In the genomic region with DNA sequence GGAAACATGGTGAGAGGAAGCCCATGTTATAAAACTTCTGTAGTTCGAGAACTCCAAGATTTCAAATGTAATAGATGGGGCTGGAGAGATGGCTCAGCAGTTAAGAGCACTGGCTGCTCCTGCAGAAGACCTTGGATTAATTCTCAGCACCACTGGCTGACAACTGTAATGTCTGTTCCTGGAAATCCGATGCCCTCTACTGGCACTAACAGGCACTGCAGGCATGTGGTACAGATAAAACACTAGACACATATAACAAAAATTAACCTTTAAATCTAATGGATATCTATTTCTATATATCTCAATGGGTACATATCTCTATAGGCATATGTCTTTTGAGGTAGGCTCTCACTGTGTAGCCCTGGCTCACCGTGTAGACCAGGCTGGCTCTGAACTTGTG, we compare ENCODE assay signal across 27 mouse cellular contexts. TPM values are rescaled to one million over a fixed set of nuclear protein-coding genes. Genes with fewer than 3 reads are reported as not detected.
DNase-seq lines count a peak whose midpoint lies in the region; ATAC-seq and TF ChIP-seq lines count a peak whose summit lies in the region.
"Had no signal": no experiment of that assay in that cellular context is flagged by ENCODE, and none has a peak within 500 bp of the region (broad histone marks: within the 10 kb centered on the region; RNA-seq: fewer than 3 reads in every experiment).

No protein-coding gene starts in this region.

- no peaks in the 10 kb centered on the region for H3K9me3 ChIP-seq in forebrain, postnatal 0 days (ENCODE audit: low read length)
- peaks cover 22% of the 10 kb centered on the region; the same call in 1 of the 2 replicates for H3K9me3 ChIP-seq in forebrain, embryonic 10.5 days

- H3K27ac ChIP-seq in forebrain, postnatal 0 days (ENCODE audit: low read depth, low read length), result no peak overlapping the region
- no peak overlapping the region for H3K27ac ChIP-seq in forebrain, embryonic 10.5 days
- H3K27ac ChIP-seq in left cerebral cortex, adult 2 months, result no peak overlapping the region
- H3K27ac ChIP-seq in testis, adult 2 months (ENCODE audit: control insufficient read depth, insufficient read depth, low read depth, low read length), result no peak overlapping the region
- H3K27ac ChIP-seq: heart, embryonic 13.5 days; hindbrain, embryonic 14.5 days; limb, embryonic 10.5 days; liver, embryonic 15.5 days had no signal

- no peak overlapping the region for H3K4me2 ChIP-seq in forebrain, postnatal 0 days (ENCODE audit: low read depth)
- H3K4me2 ChIP-seq: heart, embryonic 13.5 days; hindbrain, embryonic 14.5 days; liver, embryonic 15.5 days had no signal

- H3K4me3 ChIP-seq in forebrain, postnatal 0 days (ENCODE audit: low read depth, low read length), result no peak overlapping the region
- H3K4me3 ChIP-seq in forebrain, embryonic 10.5 days, result no peak overlapping the region
- no peak overlapping the region for H3K4me3 ChIP-seq in left cerebral cortex, adult 2 months
- H3K4me3 ChIP-seq in testis, adult 2 months (ENCODE audit: control insufficient read depth, low read depth, low read length), result no peak overlapping the region
- H3K4me3 ChIP-seq: heart, embryonic 13.5 days; limb, embryonic 10.5 days; liver, embryonic 15.5 days had no signal

- 97% methylated on average over 3 of the region's 3 CpGs for WGBS in forebrain, postnatal 0 days
- WGBS in forebrain, embryonic 10.5 days, result 93% methylated on average over 3 of the region's 3 CpGs

- H3K27me3 ChIP-seq in forebrain, postnatal 0 days (ENCODE audit: insufficient read depth, low read length), result no peaks in the 10 kb centered on the region
- H3K27me3 ChIP-seq in forebrain, embryonic 10.5 days (ENCODE audit: poor library complexity, severe bottlenecking), result peaks cover 26% of the 10 kb centered on the region
- no peaks in the 10 kb centered on the region for H3K27me3 ChIP-seq in testis, adult 2 months (ENCODE audit: control insufficient read depth, insufficient read depth, low read length)

- H3K36me3 ChIP-seq in forebrain, postnatal 0 days (ENCODE audit: insufficient read depth), result 0 out of 2 replicates have a peak, but pooled peaks cover 5% of the 10 kb centered on the region
- H3K36me3 ChIP-seq in forebrain, embryonic 10.5 days (replicated peaks), result peaks cover 16% of the 10 kb centered on the region
- no peaks in the 10 kb centered on the region for H3K36me3 ChIP-seq in testis, adult 2 months (ENCODE audit: control insufficient read depth, insufficient read depth, low read length)
- H3K36me3 ChIP-seq: limb, embryonic 10.5 days; liver, embryonic 15.5 days had no signal

- no peak for DNase-seq in forebrain, postnatal 0 days
- DNase-seq in forebrain, embryonic 10.5 days (ENCODE audit: extremely low spot score, low spot score), result no peak
- DNase-seq in left cerebral cortex, adult 2 months (ENCODE audit: extremely low spot score in 1 of 2, low spot score in 2 of 2), result no peak
- DNase-seq in left cerebral cortex, adult 9 months (ENCODE audit: low spot score in 2 of 2), result no peak
- no peak for DNase-seq in testis, postnatal 10 days (ENCODE audit: low spot score)
- DNase-seq in left cerebral cortex, adult 8-10 months (ENCODE audit: low spot score in 2 of 2), result no peak
- DNase-seq: adrenal gland, postnatal 10 days; cerebellum, adult 11-12 months; cerebellum, postnatal 14 days; embryo, embryonic 11 days; kidney, adult 11 months; lung, postnatal 36 days; retina, postnatal 1 day; thymus, postnatal 25 days had no signal

- H3K9ac ChIP-seq in forebrain, postnatal 0 days, result no peak overlapping the region
- H3K9ac ChIP-seq: heart, embryonic 13.5 days; hindbrain, embryonic 14.5 days; liver, embryonic 15.5 days had no signal

- intact Hi-C loops in left cerebral cortex, adult 2 months (cut with DNase I), result no loop called here

- no peak for ATAC-seq in forebrain, postnatal 0 days
- ATAC-seq in monocyte, adult 5-6 weeks (replicated peaks; ENCODE audit: insufficient number of reproducible peaks, low FRiP score, low TSS enrichment, poor library complexity, severe bottlenecking), result no peak
- ATAC-seq: forebrain, embryonic 16.5 days had no signal

- no peaks in the 10 kb centered on the region for H3K4me1 ChIP-seq in forebrain, postnatal 0 days (ENCODE audit: insufficient read depth)
- H3K4me1 ChIP-seq in forebrain, embryonic 10.5 days, result peaks cover 28% of the 10 kb centered on the region
- H3K4me1 ChIP-seq in testis, adult 2 months (ENCODE audit: control insufficient read depth, insufficient read depth, low read length), result peaks cover 15% of the 10 kb centered on the region

- TF ChIP-seq CTCF in forebrain, postnatal 0 days (IDR thresholded peaks at IDR 0.05; ENCODE audit: low read depth), result peak; percentile 29; the same call in 1 of the 2 replicates
- TF ChIP-seq CTCF in left cerebral cortex, adult 2 months (IDR thresholded peaks at IDR 0.05), result peak; percentile 35
- TF ChIP-seq CTCF in testis, adult 2 months (IDR thresholded peaks at IDR 0.05; ENCODE audit: control insufficient read depth, insufficient read depth, insufficient replicate concordance, low read depth, low read length), result peak; percentile 34; the same call in 1 of the 2 replicates

- no peak for TF ChIP-seq POLR2A in testis, adult 2 months (IDR thresholded peaks at IDR 0.05; ENCODE audit: control insufficient read depth, low read depth, low read length)

RNA-seq across cellular contexts. Expression of a gene that starts 23.1 kb away (rescaled TPM):
- 13.4 and 26.7 TPM in 2 replicates for total RNA-seq in forebrain, postnatal 0 days (2014; rRNA removed)
- 8.3 and 11.7 TPM in 2 replicates for polyA plus RNA-seq in forebrain, postnatal 0 days (2015; fragmentation: Nextera tagmentation; extraction: Ambion mirVana)
- 8.5 and 11.1 TPM in 2 replicates for polyA plus RNA-seq in forebrain, embryonic 10.5 days (2016; fragmentation: Nextera tagmentation; extraction: Ambion mirVana)
- total RNA-seq in left cerebral cortex, adult 2 months (2021), result 10 to 100 TPM; 48.1 to 51.2 TPM
- 23.9 and 26.1 TPM in 2 replicates for polyA plus RNA-seq in testis, adult 2 months (2012; rRNA removed)
- total RNA-seq in monocyte, adult 5-6 weeks (2017), result 0.68 TPM in 1 of 3 replicates, not detected in the others
- total RNA-seq in left cerebral cortex, adult 8-10 months (2022), result 10 to 100 TPM; 41.9 to 51.1 (median 44.6) TPM

RNA-seq across cellular contexts. Expression of a gene that starts 41.4 kb away (rescaled TPM):
- 30.2 and 35.6 TPM in 2 replicates for total RNA-seq in forebrain, postnatal 0 days (2014; rRNA removed)
- 31.8 and 33.1 TPM in 2 replicates for polyA plus RNA-seq in forebrain, postnatal 0 days (2015; fragmentation: Nextera tagmentation; extraction: Ambion mirVana)
- 62.4 and 67.7 TPM in 2 replicates for polyA plus RNA-seq in forebrain, embryonic 10.5 days (2016; fragmentation: Nextera tagmentation; extraction: Ambion mirVana)
- 10 to 100 TPM; 23.2 to 40.3 TPM for total RNA-seq in left cerebral cortex, adult 2 months (2021)
- polyA plus RNA-seq in testis, adult 2 months (2012; rRNA removed), result 18.3 and 22.4 TPM in 2 replicates
- 33.3 to 47.0 TPM (median 39.9 TPM) in 3 replicates for total RNA-seq in monocyte, adult 5-6 weeks (2017)
- total RNA-seq in left cerebral cortex, adult 8-10 months (2022), result 10 to 100 TPM; 20.7 to 25.9 (median 23.1) TPM

RNA-seq across cellular contexts. Expression of a gene that starts 42.8 kb away (rescaled TPM):
- total RNA-seq in forebrain, postnatal 0 days (2014; rRNA removed), result not detected in 2 replicates
- polyA plus RNA-seq in forebrain, postnatal 0 days (2015; fragmentation: Nextera tagmentation; extraction: Ambion mirVana), result not detected in 2 replicates
- polyA plus RNA-seq in forebrain, embryonic 10.5 days (2016; fragmentation: Nextera tagmentation; extraction: Ambion mirVana), result 1.4 TPM in 1 of 2 replicates, not detected in the other
- not detected for total RNA-seq in left cerebral cortex, adult 2 months (2021)
- polyA plus RNA-seq in testis, adult 2 months (2012; rRNA removed), result 0.35 and 0.89 TPM in 2 replicates
- not detected in 3 replicates for total RNA-seq in monocyte, adult 5-6 weeks (2017)
- not detected for total RNA-seq in left cerebral cortex, adult 8-10 months (2022)
- total RNA-seq: heart, postnatal 25 days; layer of hippocampus, adult 8-10 months had no signal
- polyA plus RNA-seq: brain, embryonic 14.5 days; embryonic facial prominence, embryonic 14.5 days; forebrain, embryonic 16.5 days; gonadal fat pad, adult 2 months; hindbrain, embryonic 14.5 days; limb, embryonic 10.5 days; neural tube, embryonic 11.5 days had no signal

RNA-seq across cellular contexts. Expression of a gene that starts 56.2 kb away (rescaled TPM):
- total RNA-seq in forebrain, postnatal 0 days (2014; rRNA removed), result 81.6 and 86.4 TPM in 2 replicates
- polyA plus RNA-seq in forebrain, postnatal 0 days (2015; fragmentation: Nextera tagmentation; extraction: Ambion mirVana), result 47.5 and 51.7 TPM in 2 replicates
- polyA plus RNA-seq in forebrain, embryonic 10.5 days (2016; fragmentation: Nextera tagmentation; extraction: Ambion mirVana), result 13.6 and 15.6 TPM in 2 replicates
- total RNA-seq in left cerebral cortex, adult 2 months (2021), result 100 to 1,000 TPM; 117 to 135 TPM
- polyA plus RNA-seq in testis, adult 2 months (2012; rRNA removed), result 5.9 and 7.8 TPM in 2 replicates
- total RNA-seq in monocyte, adult 5-6 weeks (2017), result 1.2 to 2.5 TPM (median 2.1 TPM) in 3 replicates
- total RNA-seq in left cerebral cortex, adult 8-10 months (2022), result 10 to 100 TPM; 89.4 to 99.0 (median 95.1) TPM
